In the genomic region with DNA sequence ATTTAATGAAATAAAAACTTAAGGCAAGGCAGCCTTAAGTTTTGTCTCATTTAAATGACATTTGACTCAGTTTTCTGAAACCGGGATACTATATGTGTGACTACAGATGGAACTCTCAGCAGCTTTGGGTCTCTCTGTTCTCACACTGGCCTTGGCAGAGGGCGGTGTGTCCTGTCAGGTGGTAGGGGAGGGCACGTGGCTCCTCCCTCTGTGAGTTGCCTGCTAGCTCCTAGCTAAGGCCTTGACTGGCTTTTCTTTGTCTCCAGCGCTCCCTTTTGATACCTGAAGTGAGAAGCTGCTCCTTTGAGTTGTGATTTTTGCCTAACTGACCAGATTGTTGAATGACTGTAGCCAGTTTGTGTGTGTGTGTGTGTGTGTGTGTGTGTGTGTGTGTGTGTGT, we compare ENCODE assay signal across 18 mouse cellular contexts.
"Had no signal": no experiment of that assay in that cellular context is flagged by ENCODE, and none has a peak within 500 bp of the region (broad histone marks: within the 10 kb centered on the region; RNA-seq: fewer than 3 reads in every experiment).

No protein-coding gene starts in this region.

- H3K27ac ChIP-seq: kidney, postnatal 0 days; left cerebral cortex, adult 2 months; liver, embryonic 13.5 days; midbrain, embryonic 12.5 days; neural tube, embryonic 13.5 days; stomach, postnatal 0 days had no signal

- H3K9ac ChIP-seq: liver, embryonic 13.5 days; midbrain, embryonic 12.5 days; neural tube, embryonic 13.5 days had no signal

- H3K4me1 ChIP-seq: liver, embryonic 13.5 days; neural tube, embryonic 13.5 days had no signal

- H3K9me3 ChIP-seq: liver, embryonic 13.5 days; midbrain, embryonic 12.5 days; neural tube, embryonic 13.5 days had no signal

- DNase-seq: kidney, postnatal 25 days; layer of hippocampus, postnatal 36 days; liver, embryonic 13.5 days; lung, adult 2 months; lung, postnatal 14 days; lung, postnatal 4 days; right cerebral cortex, adult 18-20 months; right cerebral cortex, postnatal 14 days; right cerebral cortex, postnatal 4 days; thymus, adult 2 months; thymus, postnatal 14 days; thymus, postnatal 4 days had no signal

- H3K4me3 ChIP-seq: left cerebral cortex, adult 2 months; liver, embryonic 13.5 days; midbrain, embryonic 12.5 days; myocyte; neural tube, embryonic 13.5 days had no signal

- H3K36me3 ChIP-seq: liver, embryonic 13.5 days; midbrain, embryonic 12.5 days; neural tube, embryonic 13.5 days had no signal

- H3K27me3 ChIP-seq: liver, embryonic 13.5 days; midbrain, embryonic 12.5 days; neural tube, embryonic 13.5 days had no signal
